Mouse (Mus musculus) heart, embryonic 14.5 days (tissue): ENCODE results near the gene Dlgap1. TPM values are rescaled to one million over a fixed set of nuclear protein-coding genes. Genes with fewer than 3 reads are reported as not detected.
A peak's percentile ranks its signal among the peaks of the same experiment; 100 is the strongest.

Source experiments
- ATAC-seq: fragments of 200-750 bp; cut with Nextera tagmentation; 2 replicates; pipeline ENCODE4 v1.8.0; 2017; ENCODE audit warnings: low read depth, moderate TSS enrichment; ENCODE audit not compliant: insufficient number of reproducible peaks, insufficient read depth, low FRiP score
- H3K27ac ChIP-seq, 2 experiments: fragments of 200-500 bp in 1 of 2; fragments of 300-500 bp in 1 of 2; sonication (generic) in 1 of 2; replicated peaks in 1 of 2; 2 replicates each; pipeline ENCODE4 v1.5.1; 2012 to 2014; ENCODE audit warnings: low read depth in 2 of 2, low read length in 2 of 2, control low read depth in 1 of 2, mild to moderate bottlenecking in 1 of 2, mixed read lengths in 1 of 2; ENCODE audit not compliant: control insufficient read depth in 1 of 2, insufficient read depth in 1 of 2
- H3K27me3 ChIP-seq: fragments of 300-500 bp; sonication (generic); 2 replicates; pipeline ENCODE4 v1.6.1; 2014; ENCODE audit warnings: mild to moderate bottlenecking, low read length, control low read depth; ENCODE audit not compliant: control insufficient read depth, insufficient read depth
- H3K36me3 ChIP-seq: fragments of 300-500 bp; sonication (generic); 2 replicates; pipeline ENCODE4 v1.6.1; 2014; ENCODE audit warnings: mild to moderate bottlenecking, control low read depth, low read length, mixed read lengths; ENCODE audit not compliant: control insufficient read depth, insufficient read depth
- H3K4me1 ChIP-seq, 2 experiments: fragments of 200-500 bp in 1 of 2; fragments of 300-500 bp in 1 of 2; sonication (generic) in 1 of 2; 2 replicates each; pipeline ENCODE4 v1.6.1; 2012 to 2014; ENCODE audit warnings: low read length in 2 of 2, control low read depth in 1 of 2, mixed read lengths in 1 of 2; ENCODE audit not compliant: control insufficient read depth in 2 of 2, insufficient read depth in 2 of 2
- H3K4me2 ChIP-seq: fragments of 300-500 bp; sonication (generic); 2 replicates; pipeline ENCODE4 v1.6.1; 2014; ENCODE audit warnings: mild to moderate bottlenecking, low read length
- H3K4me3 ChIP-seq, 2 experiments: fragments of 200-500 bp in 1 of 2; fragments of 300-500 bp in 1 of 2; sonication (generic) in 1 of 2; 2 replicates each; pipeline ENCODE4 v1.5.1; 2012 to 2014; ENCODE audit warnings: low read length in 2 of 2, mild to moderate bottlenecking in 2 of 2, control low read depth in 1 of 2, low read depth in 1 of 2, moderate library complexity in 1 of 2; ENCODE audit not compliant: control insufficient read depth in 1 of 2, insufficient read depth in 1 of 2
- H3K9ac ChIP-seq: fragments of 300-500 bp; sonication (generic); 2 replicates; pipeline ENCODE4 v1.6.1; 2014; ENCODE audit warnings: mild to moderate bottlenecking, low read length
- H3K9me3 ChIP-seq: fragments of 300-500 bp; sonication (generic); 2 replicates; pipeline ENCODE4 v1.6.1; 2016; ENCODE audit warnings: low read length, control low read depth; ENCODE audit not compliant: control insufficient read depth
- WGBS: fragments of 180-500 bp; shearing (Covaris S2); extraction: QIAGEN DNeasy Blood & Tissue Kit; methylation state at CpG from one replicate; pipeline ENCODE4 v1.1.7; 2014; 5-methylcytosine and 5-hydroxymethylcytosine counted together
- microRNA counts: library from miRNA; unstranded; fragments of <30 nt; microRNA quantifications from one replicate; lab custom pipeline; 2016
- microRNA-seq: library from miRNA; unstranded; fragments of <30 nt; microRNA quantifications from one replicate; pipeline ENCODE4, GENCODE M21; 2016
- polyA plus RNA-seq: library from polyadenylated mRNA; unstranded; fragments of >200 nt; fragmentation: Nextera tagmentation; extraction: Ambion mirVana; gene quantifications from 2 replicates; pipeline ENCODE4 v1.2.1, GENCODE M21; 2014

Dlgap1 gene
- polyA plus RNA-seq, 1 experiment from 2014 or later = 1.1 TPM

DNA sequence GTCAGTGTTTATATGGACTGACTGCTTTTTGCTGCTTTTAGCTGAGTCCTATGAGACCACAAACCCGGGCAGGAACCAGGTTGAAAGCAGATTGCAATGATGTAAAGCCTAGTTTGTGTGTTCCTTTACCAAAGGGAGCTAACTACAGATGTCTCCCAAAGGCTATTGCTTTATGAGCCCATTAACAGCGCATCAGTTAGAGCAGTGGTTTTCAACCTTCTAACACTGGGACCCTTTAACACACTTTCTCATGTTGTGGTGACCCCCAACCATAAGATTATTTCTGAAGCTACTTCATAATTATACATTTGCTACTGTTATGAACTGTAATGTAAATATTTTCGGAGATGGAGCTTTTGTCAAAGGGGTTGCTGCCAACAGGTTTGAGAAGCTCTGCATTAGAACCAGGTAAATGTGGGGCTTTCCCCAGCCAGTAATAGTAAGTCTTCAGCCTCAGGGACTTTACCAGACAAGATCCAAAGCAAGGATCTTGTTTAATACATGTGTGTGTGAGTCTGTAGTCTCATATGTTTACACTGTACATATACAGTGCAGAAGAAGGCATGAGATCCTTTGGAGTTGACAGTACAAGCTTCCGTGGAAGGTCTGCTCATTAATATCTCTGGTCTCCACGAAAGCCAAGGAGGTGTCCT, 899.8 kb downstream of the Dlgap1 start:
- WGBS = 83% methylated on average over 5 of the region's 5 CpGs
- no peak overlapping the region for H3K4me2 ChIP-seq
- peaks cover 2 to 9% of the 10 kb centered on the region in 2 experiments; a peak in 2 of 4 replicates for H3K4me1 ChIP-seq
- no peak overlapping the region for H3K9ac ChIP-seq
- no peaks in the 10 kb centered on the region for H3K27me3 ChIP-seq
- H3K9me3 ChIP-seq = no peaks in the 10 kb centered on the region
- H3K36me3 ChIP-seq = no peaks in the 10 kb centered on the region
- H3K4me3 ChIP-seq = no peak overlapping the region
- no peak for ATAC-seq
- no peak overlapping the region for H3K27ac ChIP-seq

DNA sequence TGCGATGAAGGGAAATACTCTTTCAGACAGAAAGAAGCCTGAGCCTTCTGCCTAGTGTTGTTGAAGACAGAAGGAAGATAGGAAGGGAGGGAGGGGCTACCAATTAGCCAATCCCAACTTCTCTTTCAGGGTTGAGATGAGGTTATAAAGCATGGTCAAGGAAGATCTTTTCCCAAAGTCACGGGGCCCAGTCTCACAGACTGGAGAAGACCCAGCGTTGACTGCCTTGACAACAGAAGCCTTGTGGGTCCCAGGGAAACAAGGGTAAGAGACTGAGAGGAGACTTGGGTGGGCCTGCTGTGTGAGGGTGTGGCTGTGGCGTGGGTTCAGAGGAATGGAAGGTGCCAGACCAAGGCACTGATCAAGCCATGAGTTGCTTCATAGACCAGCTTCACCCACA, 901.7 kb downstream of the Dlgap1 start:
- WGBS = 82% methylated on average over 4 of the region's 4 CpGs
- Histone ChIP-seq H3K4me2 (no peak overlapping the region), H3K27ac (no peak overlapping the region), H3K9ac (no peak overlapping the region), H3K4me3 (no peak overlapping the region), H3K9me3 (no peaks in the 10 kb centered on the region), H3K4me1 (peaks cover 2 to 9% of the 10 kb centered on the region in 2 experiments; a peak in 2 of 4 replicates), H3K27me3 (no peaks in the 10 kb centered on the region), H3K36me3 (no peaks in the 10 kb centered on the region)
- ATAC-seq = no peak

MicroRNAs within 50 kb of the gene (microRNA counts, 519-probe panel; counts per million panel counts)
- 322 counts per million, percentile 70 among the panel's probes with 10 or more counts for microRNA mmu-miR-1195 (lab: Ali Mortazavi, UCI)

Small RNA genes within 50 kb of the gene (microRNA-seq; reads per million reads assigned to microRNA genes)
- gene Mir1195 = not detected
